Comparison of ENCODE assay signal across 8 mouse cellular contexts in genomic region chr14:86869536-86869935, GRCm38 (mm10).
DNase-seq lines count a peak whose midpoint lies in the region; ATAC-seq and TF ChIP-seq lines count a peak whose summit lies in the region.

No protein-coding gene starts in this region.

- H3K27ac ChIP-seq in midbrain, embryonic 10.5 days (replicated peaks): no peak overlapping the region
- H3K27ac ChIP-seq in midbrain, embryonic 11.5 days (ENCODE audit: low read depth, low read length): no peak overlapping the region
- H3K27ac ChIP-seq in hindbrain, embryonic 13.5 days: no peak overlapping the region

- TF ChIP-seq CTCF in Patski (IDR thresholded peaks at IDR 0.05): peak; percentile 90

- in situ Hi-C loops in Patski (cut with MboI; ENCODE audit: low pct_unique_long_range_greater_than_20kb): loop anchor here (5.0 to 25.0 kb wide), 2 partner anchors 343 to 443 kb away; no protein-coding TSS in a partner anchor

- no peaks in the 10 kb centered on the region for H3K27me3 ChIP-seq in midbrain, embryonic 10.5 days (ENCODE audit: low read depth, poor library complexity, severe bottlenecking)
- H3K27me3 ChIP-seq in midbrain, embryonic 11.5 days (ENCODE audit: control insufficient read depth, insufficient read depth, low read length): no peaks in the 10 kb centered on the region
- no peaks in the 10 kb centered on the region for H3K27me3 ChIP-seq in Patski
- H3K27me3 ChIP-seq in hindbrain, embryonic 13.5 days: no peaks in the 10 kb centered on the region

- POLR2A ChIA-PET in Patski (lab: Charles Lee): no interaction called here

- no peak overlapping the region for H3K4me2 ChIP-seq in midbrain, embryonic 11.5 days
- H3K4me2 ChIP-seq in hindbrain, embryonic 13.5 days: no peak overlapping the region

- intact Hi-C loops in left cerebral cortex, postnatal 10 days (cut with DNase I): no loop called here

- H3K9ac ChIP-seq in midbrain, embryonic 11.5 days (ENCODE audit: low read length): no peak overlapping the region
- no peak overlapping the region for H3K9ac ChIP-seq in hindbrain, embryonic 13.5 days

- peak; percentile 16 for DNase-seq in midbrain, embryonic 10.5 days (ENCODE audit: low spot score)
- DNase-seq in midbrain, embryonic 11.5 days (ENCODE audit: low spot score, missing footprints): no peak
- peak; percentile 41 for DNase-seq in Patski (ENCODE audit: low read depth, low spot score)
- DNase-seq in cerebellum, adult 9-10 months: peak; percentile 11
- DNase-seq in left cerebral cortex, postnatal 10 days (ENCODE audit: extremely low spot score in 1 of 2, low spot score in 2 of 2): peak; percentile 41 to 51
- DNase-seq in retina, postnatal 1 day: peak; percentile 28
- no peak for DNase-seq in gastrocnemius, adult 8-10 months (ENCODE audit: low spot score in 2 of 2)

- ATAC-seq in midbrain, embryonic 11.5 days (ENCODE audit: low FRiP score): no peak
- peak; percentile 89 for ATAC-seq in Patski
- peak; percentile 63 for ATAC-seq in hindbrain, embryonic 13.5 days (ENCODE audit: low FRiP score)

- no peak overlapping the region for H3K4me3 ChIP-seq in midbrain, embryonic 10.5 days
- H3K4me3 ChIP-seq in midbrain, embryonic 11.5 days (ENCODE audit: low read depth, low read length): no peak overlapping the region
- no peak overlapping the region for H3K4me3 ChIP-seq in hindbrain, embryonic 13.5 days

- 84% methylated on average over 5 of the region's 5 CpGs for WGBS in midbrain, embryonic 10.5 days
- 88% methylated on average over 5 of the region's 5 CpGs for WGBS in midbrain, embryonic 11.5 days
- 81% methylated on average over 5 of the region's 5 CpGs for WGBS in hindbrain, embryonic 13.5 days

- H3K36me3 ChIP-seq in midbrain, embryonic 10.5 days: no peaks in the 10 kb centered on the region
- H3K36me3 ChIP-seq in midbrain, embryonic 11.5 days (ENCODE audit: control insufficient read depth, insufficient read depth, low read length): no peaks in the 10 kb centered on the region
- no peaks in the 10 kb centered on the region for H3K36me3 ChIP-seq in hindbrain, embryonic 13.5 days

- no peaks in the 10 kb centered on the region for H3K9me3 ChIP-seq in midbrain, embryonic 10.5 days (replicated peaks)
- H3K9me3 ChIP-seq in midbrain, embryonic 11.5 days (ENCODE audit: control insufficient read depth, low read length): no peaks in the 10 kb centered on the region
- no peaks in the 10 kb centered on the region for H3K9me3 ChIP-seq in hindbrain, embryonic 13.5 days

- H3K4me1 ChIP-seq in midbrain, embryonic 10.5 days: peaks cover 13% of the 10 kb centered on the region
- no peaks in the 10 kb centered on the region for H3K4me1 ChIP-seq in midbrain, embryonic 11.5 days (ENCODE audit: control insufficient read depth, insufficient read depth, low read length)
- H3K4me1 ChIP-seq in hindbrain, embryonic 13.5 days (replicated peaks): peaks cover 4% of the 10 kb centered on the region

- CTCF ChIA-PET in Patski (lab: Charles Lee): interaction anchor here (0.6 to 1.4 kb wide), 6 partner anchors 9 to 622 kb away, joined by 3 to 4 read pairs (median 3); no protein-coding TSS in a partner anchor

Comparison
In these comparisons a context has a peak if more than half of its experiments do, and no peak if none do; other contexts are left out.
1. DNase-seq: peak in midbrain, embryonic 10.5 days (single experiment), Patski (single experiment), cerebellum, adult 9-10 months (single experiment), left cerebral cortex, postnatal 10 days (2 of 2) and retina, postnatal 1 day (single experiment); none in midbrain, embryonic 11.5 days (single experiment) and gastrocnemius, adult 8-10 months (0 of 2).